Mouse (Mus musculus): ENCODE measurements around the gene Ahnak2.

Ahnak2 gene

GRCm38 (mm10) chr12:112796551-112797510 lies 5.6 kb downstream of the Ahnak2 start:
- no peak for DNase-seq (ENCODE audit: extremely low spot score, low spot score)

GRCm38 (mm10) chr12:112795466-112796104 lies 6.9 kb downstream of the Ahnak2 start:
- DNase-seq (ENCODE audit: extremely low spot score, low spot score), result no peak

GRCm38 (mm10) chr12:112794998-112795397 lies 7.5 kb downstream of the Ahnak2 start:
- no peak for DNase-seq (ENCODE audit: extremely low spot score, low spot score)

GRCm38 (mm10) chr12:112794356-112794816 lies 8.1 kb downstream of the Ahnak2 start:
- DNase-seq (ENCODE audit: extremely low spot score, low spot score), result no peak

- DNase-seq (ENCODE audit: extremely low spot score, low spot score), result no peak
Measured at GRCm38 (mm10) chr12:112793601-112794355, 8.7 kb downstream of the Ahnak2 start.

- DNase-seq (ENCODE audit: extremely low spot score, low spot score), result no peak
Measured at GRCm38 (mm10) chr12:112791026-112791425, 11.4 kb downstream of the Ahnak2 start.

GRCm38 (mm10) chr12:112774481-112774880 lies 28.0 kb downstream of the Ahnak2 start:
- no peak for DNase-seq (ENCODE audit: extremely low spot score, low spot score)

GRCm38 (mm10) chr12:112774026-112774425 lies 28.4 kb downstream of the Ahnak2 start:
- DNase-seq (ENCODE audit: extremely low spot score, low spot score), result no peak

GRCm38 (mm10) chr12:112773366-112773765 lies 29.1 kb downstream of the Ahnak2 start:
- no peak for DNase-seq (ENCODE audit: extremely low spot score, low spot score)

GRCm38 (mm10) chr12:112772306-112772705 lies 30.2 kb downstream of the Ahnak2 start:
- DNase-seq (ENCODE audit: extremely low spot score, low spot score), result no peak

GRCm38 (mm10) chr12:112770396-112770795 lies 32.1 kb downstream of the Ahnak2 start:
- DNase-seq (ENCODE audit: extremely low spot score, low spot score), result no peak

GRCm38 (mm10) chr12:112769751-112770150 lies 32.7 kb downstream of the Ahnak2 start:
- DNase-seq (ENCODE audit: extremely low spot score, low spot score), result no peak

GRCm38 (mm10) chr12:112769031-112769430 lies 33.4 kb downstream of the Ahnak2 start:
- DNase-seq (ENCODE audit: extremely low spot score, low spot score), result no peak

GRCm38 (mm10) chr12:112768166-112768565 lies 34.3 kb downstream of the Ahnak2 start:
- DNase-seq (ENCODE audit: extremely low spot score, low spot score), result no peak

- no peak for DNase-seq (ENCODE audit: extremely low spot score, low spot score)
Measured at GRCm38 (mm10) chr12:112767036-112767890, 35.2 kb downstream of the Ahnak2 start.

- DNase-seq (ENCODE audit: extremely low spot score, low spot score), result no peak
Measured at GRCm38 (mm10) chr12:112766586-112766985, 35.9 kb downstream of the Ahnak2 start.

GRCm38 (mm10) chr12:112764991-112765390 lies 37.5 kb downstream of the Ahnak2 start:
- no peak for DNase-seq (ENCODE audit: extremely low spot score, low spot score)

GRCm38 (mm10) chr12:112764141-112764540 lies 38.3 kb downstream of the Ahnak2 start:
- DNase-seq (ENCODE audit: extremely low spot score, low spot score), result no peak

- no peak for DNase-seq (ENCODE audit: extremely low spot score, low spot score)
Measured at GRCm38 (mm10) chr12:112763176-112763575, 39.3 kb downstream of the Ahnak2 start.

GRCm38 (mm10) chr12:112762018-112762417 lies 40.4 kb downstream of the Ahnak2 start:
- no peak for DNase-seq (ENCODE audit: extremely low spot score, low spot score)

GRCm38 (mm10) chr12:112761411-112761810 lies 41.0 kb downstream of the Ahnak2 start:
- no peak for DNase-seq (ENCODE audit: extremely low spot score, low spot score)
